Mouse (Mus musculus) T-cell, adult 2 months (primary cell): ENCODE results near the gene Trrap.
"Not testable (repeated sequence)": the region's sequence is repeated elsewhere in the genome, so short reads cannot be mapped to it uniquely, and the experiment has no call there.

Experiments
- DNase-seq: peaks from one replicate; pipeline ENCODE4 v3.0.0; 2022; ENCODE audit warnings: low spot score

The Trrap gene

GRCm38 (mm10) chr5:144767106-144767798 is at the start of gene Trrap:
Gene Trrap, plus strand, starts transcription at chr5:144767732.
- not testable (repeated sequence) for DNase-seq

DNA sequence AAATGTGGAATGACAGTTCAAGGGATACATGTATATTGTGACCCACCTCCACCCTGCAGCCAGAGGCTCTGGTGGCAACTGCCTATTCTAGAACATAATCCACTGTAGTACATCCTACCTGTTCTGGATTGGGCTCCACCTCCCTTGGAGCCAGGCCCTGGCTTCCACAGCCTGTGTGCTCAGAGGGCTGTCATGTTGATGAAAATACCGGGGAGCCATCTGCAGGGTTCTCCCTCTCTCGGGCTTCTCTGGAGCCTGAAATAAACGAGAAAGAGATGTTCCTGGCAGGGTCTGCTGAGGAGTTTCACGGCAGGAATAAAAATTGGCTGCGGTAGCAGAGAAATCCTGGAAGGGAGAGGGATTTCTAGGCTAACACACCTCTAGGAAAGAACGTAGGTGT is 47.8 kb upstream of the Trrap start:
- no peak for DNase-seq

DNA sequence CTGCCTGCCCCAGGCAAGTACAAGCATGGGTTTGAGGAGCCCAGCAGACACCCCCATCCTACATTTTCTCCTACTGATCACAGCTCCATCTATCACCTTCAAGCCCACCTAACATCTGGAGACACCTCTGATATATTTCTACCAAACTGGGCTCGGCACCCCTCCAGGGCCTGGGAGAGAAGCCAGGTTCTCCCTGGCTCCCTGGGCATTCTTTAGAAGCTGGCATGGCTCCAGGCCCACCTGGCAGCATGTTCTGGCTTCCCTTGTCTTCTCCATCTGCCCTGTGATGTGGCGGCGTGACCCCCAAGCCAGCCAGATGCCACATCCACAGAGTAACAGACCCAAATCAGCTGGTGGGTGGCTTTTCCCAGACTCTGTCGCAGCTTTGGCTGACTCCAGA is 47.3 kb upstream of the Trrap start:
- no peak for DNase-seq

DNA sequence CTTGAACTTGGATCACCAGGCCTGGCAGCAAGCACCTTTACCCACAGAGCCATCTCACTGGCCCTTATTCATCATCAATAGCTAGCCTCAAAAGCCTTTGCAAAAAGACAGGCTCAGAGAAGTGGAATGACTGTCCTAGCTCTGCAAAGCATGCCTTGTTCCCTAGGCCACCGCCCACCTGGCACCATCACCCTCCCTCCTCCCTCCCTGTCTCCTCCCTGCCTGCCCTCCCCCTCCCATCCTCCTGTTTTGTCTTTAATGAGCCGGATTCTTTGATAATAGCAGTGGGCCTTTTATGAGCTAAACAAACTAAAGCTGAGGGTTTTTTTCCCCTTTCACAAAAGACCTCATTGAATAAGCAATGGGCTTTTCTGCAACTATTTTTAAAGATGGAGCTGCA is 42.6 kb upstream of the Trrap start:
- DNase-seq: no peak

DNA sequence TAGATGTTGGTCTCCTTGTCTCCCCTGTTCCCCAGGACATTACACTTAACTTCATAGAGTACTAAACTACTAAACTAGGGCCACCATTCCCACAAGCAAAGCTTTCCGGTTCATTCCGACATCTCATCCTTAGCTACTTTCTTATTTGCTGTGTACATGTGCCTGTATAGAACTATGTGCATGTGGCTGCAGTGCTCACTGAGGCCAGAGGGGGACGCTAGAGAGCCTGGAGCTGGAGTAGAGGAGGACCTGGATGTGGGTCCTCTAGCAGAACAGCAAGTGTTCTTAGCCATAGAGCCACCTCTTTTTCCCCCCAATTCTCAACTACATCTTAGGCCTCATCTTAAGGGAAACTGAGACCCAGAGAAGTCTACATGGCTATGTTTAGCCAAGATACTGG is 42.0 kb upstream of the Trrap start:
- DNase-seq: no peak

GRCm38 (mm10) chr5:144727119-144727518 is 40.4 kb upstream of the Trrap start:
- peak; percentile 22 for DNase-seq

GRCm38 (mm10) chr5:144728237-144728636 is 39.3 kb upstream of the Trrap start:
- no peak for DNase-seq

DNA sequence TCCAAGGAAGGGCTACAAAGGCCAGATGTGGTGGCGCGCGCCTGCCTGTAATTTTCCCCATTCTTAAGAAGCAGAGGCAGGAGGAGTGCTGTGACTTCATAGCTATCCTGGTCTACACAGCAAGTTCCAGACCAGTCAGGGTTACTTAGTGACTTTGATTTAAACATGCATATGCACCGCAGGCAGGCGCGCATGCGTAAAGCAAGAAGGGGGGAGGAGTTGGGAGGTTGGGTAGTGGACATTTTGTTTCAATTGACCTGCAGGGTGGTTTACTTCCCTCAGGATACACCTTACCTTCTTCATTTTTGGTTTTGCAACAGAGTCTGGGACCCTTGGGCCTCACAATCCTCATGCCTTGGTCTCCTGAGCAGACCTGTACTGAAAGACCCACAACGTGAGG is 38.3 kb upstream of the Trrap start:
- no peak for DNase-seq

- DNase-seq: peak; percentile 4
Observed at GRCm38 (mm10) chr5:144733953-144734352, 33.6 kb upstream of the Trrap start.

DNA sequence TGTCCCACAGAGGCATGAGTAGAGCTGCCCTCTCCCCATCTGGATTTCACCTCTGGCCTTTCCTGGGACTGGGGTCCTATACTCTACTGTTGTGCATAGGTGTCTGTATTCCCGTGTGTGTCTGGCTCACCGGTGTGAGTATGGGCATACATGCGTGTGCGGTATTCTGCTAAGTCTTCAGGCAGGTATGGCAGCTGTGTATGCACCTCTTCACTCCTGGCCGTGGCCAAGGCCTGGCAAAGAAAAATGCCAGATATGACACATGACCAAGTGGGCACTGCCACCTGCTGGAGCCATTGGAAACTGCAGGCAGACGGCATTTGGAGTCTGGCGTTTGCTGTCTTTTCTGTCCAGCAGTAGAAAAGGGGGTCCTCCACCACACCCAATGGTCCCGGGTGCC is 32.6 kb upstream of the Trrap start:
- DNase-seq: peak; percentile 31

DNA sequence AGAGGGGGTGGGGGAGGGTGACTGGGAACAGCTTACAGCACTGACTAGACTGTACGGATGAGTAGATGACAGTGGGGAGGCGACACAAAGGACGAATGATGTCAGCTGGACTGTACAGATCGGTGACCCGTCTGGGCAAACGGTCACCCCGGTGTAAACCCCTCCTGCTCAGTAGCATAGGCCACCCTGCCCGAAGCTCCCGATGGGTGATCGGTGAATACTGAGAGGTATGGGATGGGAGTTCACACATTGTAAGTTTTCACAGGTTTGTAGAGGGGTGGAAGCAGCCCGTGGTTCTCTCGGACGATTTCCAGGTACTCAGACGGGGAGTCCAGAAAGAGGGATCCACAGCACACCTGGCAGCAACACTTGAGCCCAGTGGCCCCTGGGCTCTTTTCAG is 30.4 kb upstream of the Trrap start:
- no peak for DNase-seq

- DNase-seq: peak; percentile 41
Observed at GRCm38 (mm10) chr5:144752432-144752831, 15.1 kb upstream of the Trrap start.

GRCm38 (mm10) chr5:144753041-144753440 is 14.5 kb upstream of the Trrap start:
- DNase-seq: peak; percentile 58

- no peak for DNase-seq
Observed at GRCm38 (mm10) chr5:144755191-144755590, 12.3 kb upstream of the Trrap start.

DNA sequence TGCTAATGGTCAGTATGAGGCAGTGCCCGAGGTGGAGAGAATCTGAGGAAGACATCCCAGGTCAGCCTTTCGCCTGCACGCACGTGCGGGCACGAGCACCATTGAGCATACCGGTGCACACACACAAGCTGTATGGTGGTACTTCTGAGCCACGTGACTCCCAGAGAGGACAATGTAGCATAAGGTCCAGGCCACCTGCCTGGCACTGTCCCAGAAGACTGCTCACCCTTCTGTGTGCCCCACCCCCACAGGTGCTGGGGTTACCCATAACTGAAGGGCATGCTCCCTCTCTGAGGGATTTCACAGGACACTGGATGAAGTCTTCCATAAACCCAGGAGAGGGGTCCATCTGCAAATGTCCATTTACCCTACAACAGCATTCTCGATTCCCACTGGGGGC is 10.1 kb upstream of the Trrap start:
- no peak for DNase-seq

GRCm38 (mm10) chr5:144758422-144758821 is 9.1 kb upstream of the Trrap start:
- no peak for DNase-seq

- DNase-seq: peak; percentile 11
Observed at GRCm38 (mm10) chr5:144761161-144761868, 6.2 kb upstream of the Trrap start, which contains the start of gene Tmem130. Gene Tmem130, minus strand, starts transcription at chr5:144761818.

DNA sequence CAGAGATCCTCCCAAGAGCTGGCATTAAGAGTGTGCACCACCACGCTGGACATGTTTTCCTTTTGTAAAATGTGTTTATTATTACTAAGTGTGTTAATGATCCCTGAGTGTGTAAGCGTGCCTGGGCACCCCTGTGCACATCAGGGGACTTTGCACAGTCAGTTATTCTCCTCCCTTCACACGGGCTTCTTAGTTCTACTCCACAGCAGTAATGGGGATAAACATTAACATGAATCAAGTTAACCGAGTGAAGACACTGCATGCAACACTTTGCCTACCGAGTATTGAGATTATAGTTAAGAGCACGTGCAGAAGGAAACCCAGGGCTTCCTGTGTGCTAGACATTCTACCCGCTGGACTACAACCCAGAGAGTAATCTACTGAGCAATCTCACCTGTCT is 1.5 kb upstream of the Trrap start:
- DNase-seq: no peak

DNA sequence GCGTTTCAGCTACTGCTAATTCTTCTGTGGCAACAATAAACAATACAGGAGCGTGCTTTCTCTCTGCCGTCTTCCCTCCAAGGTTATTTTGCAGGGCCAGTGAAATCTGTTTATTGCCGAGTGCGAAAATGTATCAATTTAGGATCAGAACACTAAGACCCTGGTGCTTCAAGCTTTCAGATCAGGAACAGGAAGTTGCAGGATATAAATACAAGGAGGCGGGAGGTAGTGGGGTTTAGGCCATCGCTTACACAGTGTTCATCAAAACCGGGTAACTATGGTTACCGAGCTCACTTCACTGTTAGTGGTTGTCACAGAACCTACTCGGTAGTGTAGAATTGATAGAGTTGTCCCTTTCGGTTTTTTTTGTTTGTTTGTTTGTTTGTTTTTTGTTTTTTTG is 886 bp upstream of the Trrap start:
- no peak for DNase-seq

DNA sequence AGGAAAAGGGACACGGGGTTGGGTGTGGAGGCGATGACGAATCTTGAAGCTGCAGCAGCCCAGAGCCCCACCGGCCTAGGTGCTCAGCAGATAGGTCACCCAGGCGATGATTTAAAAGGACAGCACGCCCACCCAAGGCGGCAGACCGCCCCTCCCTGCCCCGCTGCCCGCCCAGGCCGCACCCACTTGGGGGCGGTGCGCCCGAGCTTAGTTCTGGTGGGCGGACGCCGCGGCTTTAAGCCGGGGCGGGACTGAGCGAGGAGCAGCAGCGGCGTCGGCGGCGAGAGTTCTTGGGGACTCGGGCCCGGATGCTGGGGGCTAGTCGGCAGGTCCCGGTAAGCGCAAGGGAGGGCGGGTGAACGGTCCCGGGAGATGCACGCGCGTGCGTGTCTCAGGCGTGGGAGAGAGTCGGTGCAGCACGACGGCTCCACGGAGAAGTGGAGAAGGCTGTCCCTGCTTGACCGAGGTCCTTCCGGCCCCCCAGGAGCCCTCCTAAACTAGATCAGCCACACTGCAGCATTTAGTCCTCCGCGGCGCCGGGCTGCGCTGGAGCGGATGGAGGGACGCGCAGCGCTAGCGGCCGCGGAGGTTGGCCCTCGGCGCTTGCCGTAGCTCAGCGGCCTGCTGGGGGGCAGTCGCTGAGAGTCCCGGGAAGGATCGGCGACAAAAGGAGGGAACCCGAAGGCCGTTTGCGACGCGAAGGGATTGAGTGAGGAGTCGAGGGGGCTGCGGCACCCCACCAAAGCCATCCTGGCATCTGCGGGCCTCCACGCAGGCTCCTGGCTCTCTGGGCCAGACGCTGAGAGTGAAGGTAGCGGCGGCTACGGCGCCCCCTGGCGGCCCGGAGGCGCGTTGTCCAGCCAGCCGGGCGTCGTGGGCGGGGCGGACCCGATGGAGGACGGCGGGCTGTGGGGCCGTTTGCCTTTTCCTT is 644 bp downstream of the Trrap start:
- DNase-seq: peak; percentile 92

GRCm38 (mm10) chr5:144769067-144769482 is 1.5 kb downstream of the Trrap start:
- no peak for DNase-seq

GRCm38 (mm10) chr5:144773231-144773630 is 5.7 kb downstream of the Trrap start:
- no peak for DNase-seq

GRCm38 (mm10) chr5:144780654-144781053 is 13.1 kb downstream of the Trrap start:
- no peak for DNase-seq
